Mouse (Mus musculus) stomach, postnatal 0 days (tissue): ENCODE results near the gene C1qtnf1. TPM values are rescaled to one million over a fixed set of nuclear protein-coding genes. Genes with fewer than 3 reads are reported as not detected.

Experiments
- ATAC-seq: fragments of 200-750 bp; cut with Nextera tagmentation; 2 replicates; pipeline ENCODE4 v1.8.0; 2017; ENCODE audit not compliant: low FRiP score, low TSS enrichment
- DNase-seq: peaks from one replicate; pipeline ENCODE4 v3.0.0-alpha.2; 2016; ENCODE audit warnings: low spot score
- H3K27ac ChIP-seq: fragments of 300-500 bp; sonication (generic); replicated peaks from 2 replicates; pipeline ENCODE4 v1.5.1; 2014; ENCODE audit warnings: mild to moderate bottlenecking, control low read depth
- H3K27me3 ChIP-seq: fragments of 300-500 bp; sonication (generic); 2 replicates; pipeline ENCODE4 v1.6.1; 2014; ENCODE audit warnings: low read length; ENCODE audit not compliant: control insufficient read depth, insufficient read depth
- H3K36me3 ChIP-seq: fragments of 300-500 bp; sonication (generic); 2 replicates; pipeline ENCODE4 v1.6.1; 2014; ENCODE audit warnings: low read length, mixed read lengths; ENCODE audit not compliant: control insufficient read depth, insufficient read depth
- H3K4me1 ChIP-seq: fragments of 300-500 bp; sonication (generic); replicated peaks from 2 replicates; pipeline ENCODE4 v1.6.1; 2014; ENCODE audit warnings: antibody characterized with exemption; ENCODE audit not compliant: control insufficient read depth, insufficient read depth
- H3K4me2 ChIP-seq: fragments of 300-500 bp; sonication (generic); replicated peaks from 2 replicates; pipeline ENCODE4 v1.6.1; 2014; ENCODE audit warnings: low read depth, mild to moderate bottlenecking, control low read depth, moderate library complexity
- H3K4me3 ChIP-seq: fragments of 300-500 bp; sonication (generic); 2 replicates; pipeline ENCODE4 v1.5.1; 2014; ENCODE audit warnings: low read depth, low read length, control low read depth
- H3K9ac ChIP-seq: fragments of 300-500 bp; sonication (generic); 2 replicates; pipeline ENCODE4 v1.6.1; 2014; ENCODE audit warnings: mild to moderate bottlenecking, low read length, control low read depth, mixed read lengths
- H3K9me3 ChIP-seq: fragments of 300-500 bp; sonication (generic); 2 replicates; pipeline ENCODE4 v1.6.1; 2016; ENCODE audit warnings: low read length; ENCODE audit not compliant: control insufficient read depth
- CTCF ChIP-seq: IDR thresholded peaks from 2 replicates; pipeline ENCODE4 v1.5.1; 2016; ENCODE audit warnings: antibody characterized with exemption, low read depth, mild to moderate bottlenecking, moderate library complexity
- EP300 ChIP-seq: optimal IDR thresholded peaks from 2 replicates; pipeline ENCODE3; 2016; ENCODE audit warnings: antibody characterized with exemption
- WGBS: fragments of 180-500 bp; shearing (Covaris S2); extraction: QIAGEN DNeasy Blood & Tissue Kit; methylation state at CpG from one replicate; pipeline ENCODE4 v1.1.7; 2014; 5-methylcytosine and 5-hydroxymethylcytosine counted together
- polyA plus RNA-seq: library from polyadenylated mRNA; unstranded; fragments of >200 nt; fragmentation: Nextera tagmentation; extraction: Ambion mirVana; gene quantifications from 2 replicates; pipeline ENCODE4 v1.2.1, GENCODE M21; 2015

C1qtnf1 gene
- polyA plus RNA-seq, 1 experiment from 2014 or later, result 9.0 TPM

DNA sequence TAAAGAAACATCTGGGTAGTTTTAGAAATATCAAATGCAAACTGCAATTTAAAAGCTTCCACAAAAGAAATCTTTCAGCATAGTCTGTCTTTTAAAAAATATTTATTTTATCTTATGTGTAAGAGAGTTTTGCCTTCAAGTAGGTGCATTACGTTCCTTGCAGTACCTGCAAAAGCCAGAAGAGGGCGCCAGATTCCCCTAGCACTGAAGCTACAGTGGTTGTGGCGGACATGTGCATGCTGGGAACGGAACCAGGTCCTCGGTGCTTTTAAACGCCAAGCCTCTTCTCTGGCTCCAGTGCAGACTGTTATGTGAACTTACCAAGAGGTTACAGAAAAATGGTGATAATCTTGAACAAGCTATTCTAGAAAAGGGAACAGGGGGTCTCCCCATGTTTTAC is 32.3 kb downstream of the C1qtnf1 start:
- no peak for TF ChIP-seq EP300
- TF ChIP-seq CTCF, result peak; percentile 76
- no peaks in the 10 kb centered on the region for H3K9me3 ChIP-seq
- no peak for DNase-seq
- H3K4me1 ChIP-seq, result no peaks in the 10 kb centered on the region; the same call in 1 of the 2 replicates
- no peak for ATAC-seq
- H3K4me2 ChIP-seq, result no peak overlapping the region
- H3K27me3 ChIP-seq, result no peaks in the 10 kb centered on the region
- H3K27ac ChIP-seq, result no peak overlapping the region
- WGBS, result 68% methylated on average over 6 of the region's 6 CpGs
- no peak overlapping the region for H3K4me3 ChIP-seq
- H3K36me3 ChIP-seq, result no peaks in the 10 kb centered on the region
- no peak overlapping the region for H3K9ac ChIP-seq

DNA sequence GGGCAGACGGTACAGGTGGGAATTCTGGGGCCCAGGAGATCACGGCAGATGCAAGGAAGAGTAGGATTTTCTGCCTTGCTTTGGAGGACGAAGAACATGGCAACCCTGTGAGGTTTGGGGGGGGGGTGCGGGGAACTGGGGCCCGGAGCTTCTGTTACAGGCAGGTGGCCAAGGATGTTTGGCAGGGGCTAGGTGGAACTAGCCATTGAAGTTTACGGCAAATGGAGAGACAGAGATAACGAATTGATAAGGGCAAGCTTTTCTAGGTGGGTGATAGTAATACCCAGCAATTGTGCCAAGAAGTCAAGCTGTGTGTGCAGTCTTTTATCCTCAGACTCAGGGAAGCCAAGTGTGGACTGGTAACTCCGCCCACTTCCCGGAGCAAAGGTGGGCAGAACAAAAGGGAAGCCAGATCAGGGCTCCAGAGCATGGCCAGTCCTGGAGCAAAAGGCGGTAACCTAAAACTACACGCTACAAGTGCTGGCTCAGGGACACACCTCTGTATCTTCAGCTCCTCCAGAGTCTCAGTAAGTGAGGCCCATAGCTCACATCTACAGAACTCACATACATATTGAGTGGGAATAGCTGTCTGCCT is 39.5 kb downstream of the C1qtnf1 start:
- H3K36me3 ChIP-seq, result no peaks in the 10 kb centered on the region
- no peak overlapping the region for H3K4me3 ChIP-seq
- peaks cover 3% of the 10 kb centered on the region; the same call in 1 of the 2 replicates for H3K4me1 ChIP-seq
- DNase-seq, result peak; percentile 84
- TF ChIP-seq CTCF, result no peak
- H3K27me3 ChIP-seq, result no peaks in the 10 kb centered on the region
- H3K9ac ChIP-seq, result no peak overlapping the region
- no peaks in the 10 kb centered on the region for H3K9me3 ChIP-seq
- ATAC-seq, result peak; percentile 70
- no peak overlapping the region for H3K4me2 ChIP-seq
- 57% methylated on average over 11 of the region's 11 CpGs for WGBS
- H3K27ac ChIP-seq, result peak overlapping the region; percentile 61

DNA sequence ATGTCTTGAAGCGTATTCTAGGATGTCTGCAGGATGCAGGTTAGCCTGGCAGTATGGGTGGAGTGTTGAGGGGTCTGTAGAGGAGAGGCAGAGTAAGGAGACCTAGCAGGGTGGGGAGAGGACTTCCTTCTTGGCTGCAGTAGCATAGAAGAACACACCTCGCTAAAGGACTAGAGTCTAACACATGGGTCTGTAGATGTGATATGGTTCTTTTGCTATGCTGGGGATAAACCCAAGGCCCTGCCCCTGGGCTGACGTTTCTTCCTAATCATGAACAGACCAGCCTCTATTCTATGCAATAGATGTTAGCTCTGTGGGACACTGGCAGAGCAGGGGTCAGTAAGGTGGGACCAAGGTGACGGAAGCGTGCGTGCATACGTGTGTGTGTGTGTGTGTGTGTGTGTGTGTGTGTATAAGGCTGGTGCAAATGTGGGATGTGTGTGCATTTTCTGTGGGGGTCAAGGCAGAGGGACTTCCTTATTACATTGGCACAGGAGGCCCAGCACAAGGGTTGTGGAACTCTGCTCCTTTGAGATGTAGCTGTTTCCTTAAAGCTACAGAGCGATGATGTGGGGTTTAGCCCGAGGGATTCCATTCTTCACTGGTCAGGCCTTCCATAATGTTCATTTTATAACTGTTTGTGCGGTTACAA is 41.6 kb downstream of the C1qtnf1 start:
- DNase-seq (peak; percentile 53), ATAC-seq (peak; percentile 50)
- Histone ChIP-seq H3K4me1 (peaks cover 3% of the 10 kb centered on the region; the same call in 1 of the 2 replicates), H3K36me3 (no peaks in the 10 kb centered on the region), H3K4me2 (no peak overlapping the region), H3K4me3 (no peak overlapping the region), H3K9me3 (no peaks in the 10 kb centered on the region), H3K27ac (peak overlapping the region; percentile 91), H3K9ac (peak overlapping the region; percentile 38; the same call in 1 of the 2 replicates), H3K27me3 (no peaks in the 10 kb centered on the region)
- TF ChIP-seq CTCF, result no peak
- no peak for TF ChIP-seq EP300
- WGBS, result 56% methylated on average over 10 of the region's 10 CpGs

DNA sequence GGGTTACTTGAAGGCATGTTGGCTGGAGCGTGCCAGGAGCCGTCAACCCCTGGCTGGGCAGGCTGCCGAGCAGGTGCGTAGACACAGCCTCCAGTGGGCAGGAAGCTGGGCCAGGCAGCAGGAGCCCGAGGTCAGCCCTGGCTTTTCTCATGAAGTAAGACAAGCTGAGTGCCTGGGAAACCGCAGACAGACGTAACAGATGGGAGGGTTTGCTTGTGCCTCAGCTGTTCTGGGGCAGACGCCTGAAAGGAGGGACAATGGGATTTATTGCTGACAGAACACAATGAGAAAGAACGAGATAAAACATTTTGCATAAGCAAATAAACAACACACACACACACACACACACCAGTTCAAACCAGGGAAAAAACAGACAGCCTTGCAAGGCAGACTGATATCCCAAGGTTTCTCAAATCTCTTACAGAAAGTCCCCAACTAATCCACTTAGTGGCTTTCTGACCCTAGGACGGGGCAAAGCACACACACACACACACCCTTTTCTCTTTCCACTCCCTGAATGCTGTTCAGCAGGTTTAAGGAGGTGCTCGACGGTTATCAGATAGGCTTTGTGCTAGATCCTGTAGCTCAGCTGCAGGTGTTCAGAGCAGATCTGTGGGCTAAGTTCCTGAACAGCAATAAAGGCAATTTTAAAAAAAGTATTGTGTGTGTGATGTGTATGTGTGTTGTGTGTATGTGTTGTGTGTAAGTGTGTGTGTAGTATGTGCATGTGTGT is 42.4 kb downstream of the C1qtnf1 start:
- WGBS, result 15% methylated on average over 12 of the region's 12 CpGs
- TF ChIP-seq CTCF, result no peak
- TF ChIP-seq EP300, result no peak
- no peak overlapping the region; the same call in 1 of the 2 replicates for H3K4me2 ChIP-seq
- peak overlapping the region; percentile 91 for H3K27ac ChIP-seq
- H3K9ac ChIP-seq, result peak overlapping the region; percentile 38; the same call in 1 of the 2 replicates
- peaks cover 3% of the 10 kb centered on the region; the same call in 1 of the 2 replicates for H3K4me1 ChIP-seq
- no peaks in the 10 kb centered on the region for H3K27me3 ChIP-seq
- DNase-seq, result peak; percentile 87
- H3K4me3 ChIP-seq, result no peak overlapping the region
- peak; percentile 90 for ATAC-seq
- no peaks in the 10 kb centered on the region for H3K9me3 ChIP-seq
- no peaks in the 10 kb centered on the region for H3K36me3 ChIP-seq

DNA sequence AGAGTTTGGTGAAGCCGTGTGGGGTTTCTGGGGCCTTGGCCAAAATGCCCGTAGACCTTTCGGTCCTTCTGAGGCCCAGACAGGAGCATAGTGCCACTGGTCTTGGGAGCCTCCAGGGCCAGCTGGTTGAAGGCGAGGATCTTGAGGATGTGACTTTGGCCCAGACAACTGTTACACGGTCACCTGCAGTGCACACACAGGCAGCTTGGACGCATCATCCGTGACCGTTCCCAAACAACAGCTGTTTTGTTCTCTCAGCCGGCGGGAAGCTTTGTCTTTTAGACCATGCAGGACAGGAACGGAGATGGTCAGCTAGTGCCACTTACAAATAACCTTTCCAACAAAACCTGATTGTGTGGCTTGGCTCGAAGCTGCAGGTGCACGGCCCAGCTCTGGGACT is 43.7 kb downstream of the C1qtnf1 start:
- Histone ChIP-seq H3K9ac (no peak overlapping the region), H3K4me3 (no peak overlapping the region), H3K27me3 (no peaks in the 10 kb centered on the region), H3K4me2 (no peak overlapping the region), H3K27ac (no peak overlapping the region; the same call in 1 of the 2 replicates), H3K4me1 (peaks cover 3% of the 10 kb centered on the region; the same call in 1 of the 2 replicates), H3K9me3 (no peaks in the 10 kb centered on the region), H3K36me3 (no peaks in the 10 kb centered on the region)
- DNase-seq (no peak), ATAC-seq (no peak)
- 64% methylated on average over 13 of the region's 13 CpGs for WGBS
- TF ChIP-seq EP300, result no peak
- no peak for TF ChIP-seq CTCF
